20 mouse cellular contexts compared by ENCODE assay signal in genomic region chr11:106111688-106112087, GRCm38 (mm10). TPM values are rescaled to one million over a fixed set of nuclear protein-coding genes. Genes with fewer than 3 reads are reported as not detected.
"Had no signal": no experiment of that assay in that cellular context is flagged by ENCODE, and none has a peak within 500 bp of the region (broad histone marks: within the 10 kb centered on the region; RNA-seq: fewer than 3 reads in every experiment).

No protein-coding gene starts in this region.

- H3K9me3 ChIP-seq: kidney, embryonic 15.5 days; liver, embryonic 12.5 days; lung, embryonic 15.5 days; megakaryocyte, embryonic 14.5 days; midbrain, embryonic 15.5 days; neural tube, embryonic 12.5 days had no signal

- H3K4me2 ChIP-seq: kidney, embryonic 15.5 days; liver, embryonic 12.5 days; lung, embryonic 15.5 days; midbrain, embryonic 11.5 days; midbrain, embryonic 15.5 days; neural tube, embryonic 12.5 days had no signal

- H3K4me1 ChIP-seq: kidney, embryonic 15.5 days; liver, embryonic 12.5 days; lung, embryonic 15.5 days; midbrain, embryonic 15.5 days; neural tube, embryonic 12.5 days had no signal

- H3K4me3 ChIP-seq: kidney, embryonic 15.5 days; left cerebral cortex, adult 2 months; liver, embryonic 12.5 days; lung, embryonic 15.5 days; megakaryocyte, embryonic 14.5 days; midbrain, embryonic 15.5 days; neural tube, embryonic 12.5 days had no signal

- H3K27ac ChIP-seq: kidney, embryonic 15.5 days; left cerebral cortex, adult 2 months; liver, embryonic 12.5 days; lung, embryonic 15.5 days; macrophage; midbrain, embryonic 15.5 days; neural tube, embryonic 12.5 days; stomach, postnatal 0 days had no signal

- H3K27me3 ChIP-seq: kidney, embryonic 15.5 days; liver, embryonic 12.5 days; lung, embryonic 15.5 days; megakaryocyte, embryonic 14.5 days; midbrain, embryonic 15.5 days; neural tube, embryonic 12.5 days had no signal

- H3K9ac ChIP-seq: kidney, embryonic 15.5 days; liver, embryonic 12.5 days; lung, embryonic 15.5 days; midbrain, embryonic 15.5 days; neural tube, embryonic 12.5 days had no signal

- ATAC-seq: liver, embryonic 12.5 days; midbrain, embryonic 15.5 days had no signal

- DNase-seq: kidney, postnatal 25 days; lung, postnatal 14 days; retina, postnatal 1 day; right cerebral cortex, postnatal 14 days; thymus, postnatal 4 days had no signal

RNA-seq across cellular contexts. Expression of gene Gm10840, which starts 49.0 kb away (rescaled TPM):
- total RNA-seq: layer of hippocampus, postnatal 25 days; left cerebral cortex, adult 2 months; left cerebral cortex, postnatal 14 days; monocyte, adult 5-6 weeks had no signal
- polyA plus RNA-seq: kidney, embryonic 15.5 days; liver, embryonic 12.5 days; liver, embryonic 16.5 days; lung, embryonic 15.5 days; macrophage; midbrain, embryonic 11.5 days; neural tube, embryonic 12.5 days; small intestine, adult 2 months; stomach, postnatal 0 days had no signal
